Mouse (Mus musculus) embryonic facial prominence, embryonic 11.5 days (tissue): ENCODE data around the gene Atp5d. TPM values are rescaled to one million over a fixed set of nuclear protein-coding genes. Genes with fewer than 3 reads are reported as not detected.

Experiments used
- ATAC-seq: fragments of 200-750 bp; cut with Nextera tagmentation; replicated peaks from 2 replicates; pipeline ENCODE4 v1.8.0; 2017; ENCODE audit warnings: low read depth; ENCODE audit not compliant: insufficient number of reproducible peaks, low FRiP score, low TSS enrichment
- DNase-seq: peaks from one replicate; pipeline ENCODE4 v3.0.0-alpha.2; 2015; ENCODE audit warnings: low spot score
- H3K27ac ChIP-seq: fragments of 300-500 bp; sonication (generic); replicated peaks from 2 replicates; pipeline ENCODE4 v1.5.1; 2014; ENCODE audit warnings: mild to moderate bottlenecking, low read depth, low read length, control low read depth
- H3K27me3 ChIP-seq: fragments of 300-500 bp; sonication (generic); 2 replicates; pipeline ENCODE4 v1.6.1; 2014; ENCODE audit warnings: mild to moderate bottlenecking, low read length, moderate library complexity, mixed read lengths; ENCODE audit not compliant: control insufficient read depth, insufficient read depth
- H3K36me3 ChIP-seq: fragments of 300-500 bp; sonication (generic); replicated peaks from 2 replicates; pipeline ENCODE4 v1.6.1; 2014; ENCODE audit warnings: low read depth, mild to moderate bottlenecking, low read length, moderate library complexity, mixed read lengths; ENCODE audit not compliant: control insufficient read depth, insufficient read depth
- H3K4me1 ChIP-seq: fragments of 300-500 bp; sonication (generic); 2 replicates; pipeline ENCODE4 v1.6.1; 2014; ENCODE audit warnings: low read length, mixed read lengths; ENCODE audit not compliant: control insufficient read depth, insufficient read depth
- H3K4me2 ChIP-seq: fragments of 300-500 bp; sonication (generic); 2 replicates; pipeline ENCODE4 v1.6.1; 2014; ENCODE audit warnings: low read depth, mild to moderate bottlenecking, control low read depth, low read length, moderate library complexity
- H3K4me3 ChIP-seq: fragments of 300-500 bp; sonication (generic); 2 replicates; pipeline ENCODE4 v1.5.1; 2014; ENCODE audit warnings: low read depth, low read length, control low read depth
- H3K9ac ChIP-seq: fragments of 300-500 bp; sonication (generic); replicated peaks from 2 replicates; pipeline ENCODE4 v1.6.1; 2014; ENCODE audit warnings: mild to moderate bottlenecking, control low read depth, low read length
- H3K9me3 ChIP-seq: fragments of 300-500 bp; sonication (generic); replicated peaks from 2 replicates; pipeline ENCODE4 v1.6.1; 2016; ENCODE audit warnings: mild to moderate bottlenecking, low read length, inconsistent platforms, mixed read lengths; ENCODE audit not compliant: control insufficient read depth
- WGBS: fragments of 180-500 bp; shearing (Covaris S2); extraction: QIAGEN DNeasy Blood & Tissue Kit; methylation state at CpG from one replicate; pipeline ENCODE4 v1.1.7; 2014; 5-methylcytosine and 5-hydroxymethylcytosine counted together
- polyA plus RNA-seq: library from polyadenylated mRNA; unstranded; fragments of >200 nt; fragmentation: Nextera tagmentation; extraction: Ambion mirVana; gene quantifications from 2 replicates; pipeline ENCODE4 v1.2.1, GENCODE M21; 2014

Gene Atp5d
- polyA plus RNA-seq, 1 experiment from 2014 or later: 360 TPM

- peak overlapping the region; percentile 99 for H3K4me2 ChIP-seq
- WGBS: under 1% methylated on average over 88 of the region's 88 CpGs
- H3K36me3 ChIP-seq: peaks cover 34% of the 10 kb centered on the region
- peak overlapping the region; percentile 99 for H3K27ac ChIP-seq
- H3K27me3 ChIP-seq: no peaks in the 10 kb centered on the region
- peaks cover 13% of the 10 kb centered on the region for H3K4me1 ChIP-seq
- DNase-seq (peak; percentile 99), ATAC-seq (peak; percentile 70)
- H3K9me3 ChIP-seq: no peaks in the 10 kb centered on the region
- H3K4me3 ChIP-seq: peak overlapping the region; percentile 100
- H3K9ac ChIP-seq: peak overlapping the region; percentile 100
These were observed 11.1 kb downstream of the Atp5d start for GRCm38 (mm10) chr10:80149291-80150225.

GRCm38 (mm10) chr10:80150226-80151210 is 12.1 kb downstream of the Atp5d start:
- DNase-seq (peak; percentile 90), ATAC-seq (no peak)
- H3K4me3 ChIP-seq: peak overlapping the region; percentile 100
- 1% methylated on average over 57 of the region's 71 CpGs for WGBS
- no peaks in the 10 kb centered on the region for H3K27me3 ChIP-seq
- H3K27ac ChIP-seq: peak overlapping the region; percentile 99
- H3K4me2 ChIP-seq: peak overlapping the region; percentile 99
- no peaks in the 10 kb centered on the region for H3K9me3 ChIP-seq
- H3K9ac ChIP-seq: peak overlapping the region; percentile 100
- peaks cover 37% of the 10 kb centered on the region for H3K36me3 ChIP-seq
- H3K4me1 ChIP-seq: peaks cover 16% of the 10 kb centered on the region

- Histone ChIP-seq H3K27me3 (no peaks in the 10 kb centered on the region), H3K9me3 (no peaks in the 10 kb centered on the region), H3K9ac (peak overlapping the region; percentile 100), H3K4me3 (peak overlapping the region; percentile 100), H3K4me1 (peaks cover 21% of the 10 kb centered on the region), H3K36me3 (peaks cover 40% of the 10 kb centered on the region), H3K27ac (peak overlapping the region; percentile 99), H3K4me2 (peak overlapping the region; percentile 99)
- under 1% methylated on average over 24 of the region's 26 CpGs for WGBS
- ATAC-seq: no peak
- DNase-seq: peak; percentile 60
These were observed 13.0 kb downstream of the Atp5d start for GRCm38 (mm10) chr10:80151211-80152034.

GRCm38 (mm10) chr10:80152071-80152872 is 13.8 kb downstream of the Atp5d start:
- Histone ChIP-seq H3K36me3 (peaks cover 48% of the 10 kb centered on the region), H3K27ac (peak overlapping the region; percentile 99), H3K9ac (peak overlapping the region; percentile 100), H3K4me3 (peak overlapping the region; percentile 100), H3K4me2 (peak overlapping the region; percentile 99), H3K9me3 (no peaks in the 10 kb centered on the region), H3K27me3 (no peaks in the 10 kb centered on the region), H3K4me1 (peaks cover 24% of the 10 kb centered on the region)
- WGBS: 3% methylated on average over 15 of the region's 15 CpGs
- DNase-seq (peak; percentile 70), ATAC-seq (no peak)

GRCm38 (mm10) chr10:80152873-80153260 is 14.4 kb downstream of the Atp5d start:
- H3K4me3 ChIP-seq: peak overlapping the region; percentile 100
- H3K36me3 ChIP-seq: peaks cover 48% of the 10 kb centered on the region
- WGBS: 35% methylated on average over 3 of the region's 3 CpGs
- H3K9me3 ChIP-seq: no peaks in the 10 kb centered on the region
- peaks cover 27% of the 10 kb centered on the region for H3K4me1 ChIP-seq
- DNase-seq: no peak
- H3K4me2 ChIP-seq: peak overlapping the region; percentile 99
- ATAC-seq: no peak
- H3K27ac ChIP-seq: peak overlapping the region; percentile 99
- H3K9ac ChIP-seq: peak overlapping the region; percentile 100
- no peaks in the 10 kb centered on the region for H3K27me3 ChIP-seq

- Histone ChIP-seq H3K27me3 (no peaks in the 10 kb centered on the region), H3K36me3 (peaks cover 48% of the 10 kb centered on the region), H3K4me1 (peaks cover 27% of the 10 kb centered on the region), H3K9ac (peak overlapping the region; percentile 100), H3K9me3 (no peaks in the 10 kb centered on the region), H3K4me2 (peak overlapping the region; percentile 23), H3K27ac (no peak overlapping the region), H3K4me3 (peak overlapping the region; percentile 17; the same call in 1 of the 2 replicates)
- 78% methylated on average over 19 of the region's 19 CpGs for WGBS
- ATAC-seq (no peak), DNase-seq (no peak)
These were observed 15.3 kb downstream of the Atp5d start for GRCm38 (mm10) chr10:80153713-80154112.
